Mouse (Mus musculus): ENCODE results near the gene Slc35a1.

Slc35a1 gene

DNA sequence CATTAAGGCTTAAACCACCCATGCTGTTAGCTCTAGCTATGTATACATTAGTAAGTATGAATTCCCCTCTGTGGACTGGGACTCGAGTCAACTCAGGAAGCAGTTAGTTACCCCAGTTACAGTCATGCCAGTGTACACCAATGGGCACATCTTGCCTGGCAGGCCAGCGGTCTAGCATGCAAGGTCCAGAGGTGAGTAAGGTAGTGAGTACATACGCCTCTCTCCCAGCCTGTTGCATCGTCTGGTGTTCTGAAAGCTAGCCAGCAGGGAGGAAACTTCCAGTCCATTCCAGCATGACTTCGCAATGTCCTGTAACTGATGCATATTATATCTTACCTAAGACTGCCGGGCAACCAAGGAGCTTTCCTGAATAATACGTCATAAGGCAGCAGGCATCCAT is 34.1 kb downstream of the Slc35a1 start:
- DNase-seq (ENCODE audit: low spot score) = no peak

DNA sequence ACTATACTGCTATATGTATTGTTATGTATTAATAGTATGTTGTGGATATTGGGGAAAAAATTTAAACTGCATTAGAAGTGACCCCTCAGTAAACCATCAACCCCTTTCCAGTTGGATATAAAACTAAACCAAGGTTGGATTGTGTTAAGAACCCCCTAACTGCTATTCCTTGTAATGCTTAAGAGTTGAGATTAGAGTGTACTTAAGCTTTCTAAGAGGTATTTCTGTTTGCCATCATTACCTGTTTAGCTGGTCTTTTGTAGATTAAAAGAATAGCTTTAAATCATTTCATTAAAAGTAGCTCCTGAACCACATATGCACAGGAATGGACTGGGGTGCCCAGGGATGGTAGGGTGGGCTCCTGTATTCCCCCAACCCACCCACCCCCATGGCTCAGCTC is 42.5 kb downstream of the Slc35a1 start:
- no peak for DNase-seq (ENCODE audit: low spot score)

DNA sequence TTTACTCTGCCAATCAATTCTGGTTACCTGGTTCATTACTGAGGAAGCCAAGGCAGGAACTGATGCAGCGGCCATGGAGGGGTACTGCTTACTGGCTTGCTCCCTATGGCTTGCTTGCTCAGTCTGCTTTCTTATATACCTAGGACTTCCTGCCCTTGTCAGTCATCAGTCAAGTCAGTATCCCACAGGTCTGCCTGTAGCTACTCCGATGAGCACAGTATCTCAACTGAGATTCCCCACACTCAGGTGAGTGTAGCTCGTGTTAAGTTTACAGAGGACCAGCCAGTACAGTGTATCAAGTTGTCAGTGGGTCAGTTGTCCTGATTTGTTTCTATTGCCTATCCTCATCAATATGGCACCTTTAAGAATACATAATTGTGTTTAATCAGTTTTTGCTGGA is 46.5 kb downstream of the Slc35a1 start:
- DNase-seq (ENCODE audit: low spot score) = no peak

DNA sequence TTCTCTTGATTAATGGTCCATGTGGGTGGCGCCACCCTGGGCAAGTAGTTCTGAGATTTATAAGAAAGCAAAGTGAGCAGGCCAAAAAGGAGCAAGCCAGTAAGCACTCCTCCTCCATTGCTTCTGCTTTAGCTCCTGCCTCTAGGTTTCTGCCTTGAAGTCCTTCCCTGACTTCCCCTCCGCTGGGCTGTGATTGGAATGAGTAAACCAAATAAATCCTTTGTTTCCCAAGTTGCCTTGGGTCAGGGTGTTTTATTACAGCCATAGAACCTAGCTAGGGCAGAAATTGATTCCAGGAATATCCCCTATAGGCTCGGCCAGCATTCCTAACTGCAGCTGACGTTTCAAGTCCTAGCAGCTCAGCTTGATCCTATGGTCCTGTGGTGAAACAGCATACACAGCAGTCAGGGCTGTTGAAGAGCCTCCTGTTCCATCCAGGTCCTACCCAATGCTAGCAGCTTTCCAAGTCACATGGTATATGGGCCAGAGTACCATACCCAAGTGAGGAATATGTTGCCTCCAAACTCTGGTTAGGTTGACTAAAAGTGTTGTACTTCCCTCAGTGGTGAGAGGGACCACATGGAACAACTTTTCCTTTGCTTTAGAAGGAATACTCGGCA is 47.4 kb downstream of the Slc35a1 start:
- DNase-seq (ENCODE audit: low spot score) = no peak

DNA sequence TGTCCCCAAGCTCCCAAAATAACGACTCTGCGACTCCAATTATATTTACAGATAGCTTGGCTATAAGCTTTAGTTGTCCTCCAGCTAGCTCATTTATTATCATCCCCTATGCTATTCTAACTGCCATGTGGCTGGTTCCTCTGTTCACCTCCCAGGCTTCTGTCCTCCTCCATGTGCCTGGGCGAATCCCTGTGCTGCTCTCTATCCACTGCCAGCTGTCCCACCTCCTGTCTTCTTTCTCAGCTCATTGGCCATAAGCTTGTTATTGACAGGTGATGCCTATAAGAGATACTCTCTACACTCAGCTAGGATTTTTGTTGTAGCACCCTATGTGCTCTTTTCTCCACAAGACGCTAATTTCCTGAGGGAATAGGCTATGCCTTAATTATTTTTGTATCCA is 49.4 kb downstream of the Slc35a1 start:
- peak; percentile 31 for DNase-seq (ENCODE audit: low spot score)

DNA sequence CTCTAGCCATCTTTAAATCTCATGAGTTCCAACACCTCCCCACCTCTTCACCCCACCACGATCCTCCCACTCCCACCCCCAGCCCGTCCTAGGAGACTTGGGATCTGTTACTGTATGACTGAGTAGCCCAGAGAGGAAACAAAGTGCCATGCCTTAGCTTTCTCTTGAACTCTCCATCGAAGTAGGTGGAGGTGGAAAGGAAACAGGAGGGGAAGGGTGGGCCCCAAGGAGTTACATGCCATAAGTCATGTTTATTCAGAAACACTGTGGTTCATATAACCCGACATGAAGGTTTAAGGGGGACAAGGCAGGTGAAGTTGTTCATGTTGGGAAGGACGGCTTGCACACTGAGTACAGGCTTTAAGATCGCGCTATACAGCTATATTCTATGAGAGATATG is 49.9 kb downstream of the Slc35a1 start:
- no peak for DNase-seq (ENCODE audit: low spot score)

DNA sequence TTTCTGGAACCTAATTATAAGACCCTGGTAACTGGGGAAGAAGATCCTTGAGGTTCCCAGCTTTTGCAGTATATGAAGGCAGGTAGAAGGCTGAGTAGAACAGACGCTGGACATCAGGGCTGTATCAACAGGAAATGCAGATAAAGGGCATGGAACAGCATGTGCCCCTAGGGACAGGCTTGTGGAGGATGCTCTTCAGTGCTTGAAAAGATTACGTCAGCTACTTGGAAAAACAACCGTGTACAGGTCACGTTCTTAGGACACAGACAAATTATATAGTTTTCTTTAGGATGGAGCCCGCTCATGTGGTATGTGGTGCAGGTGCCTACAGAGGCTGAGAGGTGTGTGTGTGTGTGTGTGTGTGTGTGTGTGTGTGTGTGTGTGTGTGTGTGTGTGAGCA is 51.2 kb downstream of the Slc35a1 start:
- no peak for DNase-seq (ENCODE audit: low spot score)

DNA sequence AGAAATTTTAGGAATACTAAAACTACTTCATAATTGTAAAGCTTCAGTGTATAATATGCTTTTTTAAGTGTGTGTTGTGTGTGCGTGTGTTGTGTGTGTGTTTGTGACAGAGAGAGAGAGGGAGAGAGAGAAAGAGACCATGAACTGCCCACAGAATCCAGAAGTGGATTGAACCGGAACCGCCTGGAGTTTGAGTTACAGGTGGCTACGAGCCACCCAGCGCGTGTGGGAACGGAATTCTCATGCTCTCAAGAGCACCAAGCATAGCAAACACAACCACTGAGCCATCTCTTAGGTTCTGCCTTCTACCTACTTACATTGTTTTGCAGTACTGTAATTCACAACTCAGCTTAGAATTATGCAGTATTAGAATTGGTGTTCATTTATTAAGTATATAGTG is 53.1 kb downstream of the Slc35a1 start:
- no peak for DNase-seq (ENCODE audit: low spot score)

DNA sequence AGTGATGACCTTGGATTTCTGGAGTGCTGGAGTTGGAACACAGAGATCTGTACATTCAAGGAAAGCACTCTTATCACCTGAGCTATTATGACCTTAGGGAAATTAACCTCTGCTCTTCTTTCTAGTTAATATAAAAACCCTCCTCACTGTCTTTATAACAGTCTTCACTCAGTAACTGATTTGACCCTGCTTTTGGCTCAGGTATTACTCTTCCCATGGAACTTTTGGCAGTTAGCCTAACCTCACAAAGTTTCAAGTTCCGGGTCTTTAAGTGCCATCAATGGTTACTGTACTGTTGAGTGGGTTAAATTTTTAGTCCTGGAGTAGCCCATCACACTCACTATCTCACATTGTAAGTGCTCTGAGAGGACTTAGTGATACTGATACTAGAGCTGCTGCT is 57.3 kb downstream of the Slc35a1 start:
- no peak for DNase-seq (ENCODE audit: low spot score)

DNA sequence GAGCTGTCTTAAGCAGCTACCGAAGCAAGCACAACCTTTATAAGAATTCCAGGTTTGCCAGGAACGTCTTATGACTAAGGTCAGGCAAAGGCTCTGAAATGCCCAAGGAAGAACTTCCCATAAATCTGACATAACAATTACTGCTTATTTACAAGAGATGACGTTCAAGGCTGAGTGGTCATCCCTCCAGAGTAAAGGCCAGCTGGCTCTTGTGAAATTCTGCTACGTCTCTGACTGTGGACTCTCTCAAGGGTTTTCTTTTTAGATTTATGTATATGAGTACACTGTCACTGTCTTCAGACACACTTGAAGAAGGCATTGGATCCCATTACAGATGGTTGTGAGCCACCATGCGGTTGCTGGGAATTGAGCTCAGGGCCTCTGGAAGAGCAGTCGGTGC is 60.8 kb downstream of the Slc35a1 start:
- no peak for DNase-seq (ENCODE audit: low spot score)

DNA sequence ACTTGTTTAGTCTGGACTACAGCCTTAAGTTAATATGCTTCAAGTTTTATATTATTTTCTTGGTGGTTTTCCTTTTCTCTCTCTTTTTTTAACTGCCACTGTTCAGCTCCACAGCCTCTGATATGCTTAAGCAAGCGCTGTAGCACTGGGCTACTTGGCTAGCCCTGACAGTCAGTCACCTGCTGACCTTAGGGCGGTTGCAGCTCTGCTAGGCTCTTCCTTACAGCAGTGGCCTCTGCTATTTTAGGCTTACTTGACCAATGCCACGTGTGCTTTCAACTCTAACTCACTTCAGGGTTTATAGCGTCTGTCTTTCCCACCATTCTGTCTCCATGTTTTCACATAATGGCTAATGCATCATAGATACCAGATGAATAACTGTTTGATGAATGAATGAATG is 61.7 kb downstream of the Slc35a1 start:
- no peak for DNase-seq (ENCODE audit: low spot score)

DNA sequence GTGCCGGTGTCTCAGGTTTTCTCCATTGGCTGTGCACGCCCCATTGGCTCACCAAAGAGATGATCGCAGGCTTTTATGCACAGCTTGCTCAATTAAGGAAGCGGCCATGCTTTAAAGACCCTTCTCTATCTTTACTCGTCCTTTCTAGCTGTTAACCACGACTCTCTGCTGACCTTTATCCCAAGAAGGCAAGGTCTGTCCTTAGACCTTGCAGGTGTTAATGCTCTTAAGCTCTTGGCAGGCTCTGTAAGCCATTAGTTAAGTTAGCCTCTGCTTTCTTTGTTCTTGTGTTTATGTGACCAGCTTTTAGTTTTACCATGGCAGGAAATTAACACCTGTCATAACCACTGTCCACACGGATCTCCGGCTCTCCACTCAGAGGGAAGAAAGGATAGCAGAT is 71.1 kb downstream of the Slc35a1 start:
- no peak for DNase-seq (ENCODE audit: low spot score)

DNA sequence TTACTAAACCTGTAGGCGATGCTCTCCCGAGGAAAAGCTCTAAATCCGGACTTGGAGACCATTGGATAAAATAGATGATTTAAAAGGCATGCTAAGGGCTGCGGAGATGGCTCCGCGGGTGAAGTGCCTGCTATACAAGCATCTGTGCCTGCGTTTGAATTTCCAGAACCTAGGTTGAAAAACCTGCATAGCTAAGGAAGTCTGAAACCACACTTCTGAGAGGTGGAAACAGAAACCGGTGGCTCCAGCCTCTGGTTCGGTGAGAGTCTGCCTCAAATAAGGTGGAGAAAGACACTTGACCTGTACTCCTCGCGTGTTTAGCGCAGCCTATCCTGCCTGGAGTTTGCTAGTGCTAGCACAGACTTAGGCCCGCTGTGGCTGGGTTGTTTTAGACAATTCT is 71.9 kb downstream of the Slc35a1 start:
- DNase-seq (ENCODE audit: low spot score) = no peak

DNA sequence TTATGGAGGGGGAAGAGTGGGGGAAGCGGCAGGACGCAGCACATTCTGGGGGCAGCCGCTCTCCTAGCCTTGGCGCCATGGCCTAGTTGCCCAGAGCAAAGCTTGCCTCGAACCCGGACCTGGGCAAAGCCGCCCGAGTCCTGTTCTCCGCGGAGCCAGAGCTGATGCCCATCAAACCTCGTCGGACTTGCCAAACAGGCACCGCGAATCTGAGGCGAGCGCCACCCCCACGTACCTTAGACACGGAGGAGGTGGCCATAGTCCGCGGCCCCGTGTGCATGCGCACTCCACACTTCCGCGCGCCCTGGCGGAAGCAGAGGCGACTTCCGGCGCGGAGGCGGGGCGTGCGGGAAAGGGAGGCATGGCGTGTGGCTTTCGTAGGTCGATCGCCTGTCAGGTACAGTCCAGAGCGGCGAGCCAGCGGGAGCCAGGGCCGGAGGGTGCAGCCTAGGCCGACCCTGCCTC is 72.6 kb downstream of the Slc35a1 start, which contains the start of the genes Orc3 and Rars2:
Orc3 (minus strand) TSS at position 315 of the 465 bp plus-strand sequence.
Rars2 (plus strand) TSS at position 328 of the 465 bp plus-strand sequence.
- DNase-seq (ENCODE audit: low spot score) = peak; percentile 77

DNA sequence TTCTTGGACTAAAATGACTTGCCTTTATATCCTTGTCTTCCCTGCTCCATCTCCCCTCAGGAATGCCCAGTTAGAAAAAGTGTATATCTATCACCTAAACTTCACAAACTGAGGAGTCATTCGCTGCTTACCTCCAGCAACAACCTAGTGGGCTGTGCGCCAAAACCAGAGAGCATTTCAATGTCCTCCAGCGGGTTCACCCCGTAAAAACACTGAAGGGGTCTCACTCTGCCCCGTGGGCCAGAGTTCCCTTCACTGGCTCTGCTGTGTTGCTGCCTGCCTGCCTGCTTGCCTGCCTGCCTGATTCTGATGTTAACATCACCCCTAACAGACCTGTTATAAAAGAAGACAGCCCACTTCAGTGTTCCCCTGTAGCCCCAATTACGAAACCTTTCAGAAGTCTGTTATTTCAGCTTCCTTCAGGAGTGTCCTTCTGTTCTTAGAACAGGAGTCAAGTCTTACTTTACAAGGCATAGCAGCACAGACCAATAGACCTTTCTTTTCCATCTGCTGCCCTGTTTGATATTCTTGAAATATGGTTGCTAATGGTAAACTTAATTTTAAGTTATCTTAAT is 73.6 kb downstream of the Slc35a1 start:
- no peak for DNase-seq (ENCODE audit: low spot score)
